Mouse (Mus musculus) kidney, embryonic 14.5 days (tissue): ENCODE measurements around the gene Ttyh2. TPM values are rescaled to one million over a fixed set of nuclear protein-coding genes. Genes with fewer than 3 reads are reported as not detected.

ENCODE experiments used
- ATAC-seq: fragments of 200-750 bp; cut with Nextera tagmentation; 2 replicates; pipeline ENCODE4 v1.8.0; 2017; ENCODE audit warnings: moderate number of reproducible peaks, mild to moderate bottlenecking, moderate TSS enrichment, moderate library complexity; ENCODE audit not compliant: low FRiP score, low TSS enrichment
- H3K27ac ChIP-seq: fragments of 300-500 bp; sonication (generic); 2 replicates; pipeline ENCODE4 v1.5.1; 2014; ENCODE audit warnings: low read depth, mild to moderate bottlenecking, low read length, moderate library complexity, mixed read lengths
- H3K27me3 ChIP-seq: fragments of 300-500 bp; sonication (generic); 2 replicates; pipeline ENCODE4 v1.6.1; 2014; ENCODE audit warnings: mild to moderate bottlenecking, low read length; ENCODE audit not compliant: control insufficient read depth, insufficient read depth
- H3K36me3 ChIP-seq: fragments of 300-500 bp; sonication (generic); 2 replicates; pipeline ENCODE4 v1.6.1; 2014; ENCODE audit warnings: low read length, mixed read lengths; ENCODE audit not compliant: control insufficient read depth, insufficient read depth
- H3K4me1 ChIP-seq: fragments of 300-500 bp; sonication (generic); 2 replicates; pipeline ENCODE4 v1.6.1; 2014; ENCODE audit warnings: low read length, mixed read lengths; ENCODE audit not compliant: control insufficient read depth, insufficient read depth
- H3K4me2 ChIP-seq: fragments of 300-500 bp; sonication (generic); replicated peaks from 2 replicates; pipeline ENCODE4 v1.6.1; 2014; ENCODE audit warnings: low read depth, mild to moderate bottlenecking, low read length
- H3K4me3 ChIP-seq: fragments of 300-500 bp; sonication (generic); 2 replicates; pipeline ENCODE4 v1.5.1; 2014; ENCODE audit warnings: mild to moderate bottlenecking, low read length
- H3K9ac ChIP-seq: fragments of 300-500 bp; sonication (generic); 2 replicates; pipeline ENCODE4 v1.6.1; 2014; ENCODE audit warnings: low read depth, mild to moderate bottlenecking, low read length, moderate library complexity
- H3K9me3 ChIP-seq: fragments of 300-500 bp; sonication (generic); 2 replicates; pipeline ENCODE4 v1.6.1; 2016; ENCODE audit warnings: low read length; ENCODE audit not compliant: control insufficient read depth
- whole genome bisulfite sequencing: fragments of 180-500 bp; shearing (Covaris S2); extraction: QIAGEN DNeasy Blood & Tissue Kit; methylation state at CpG from one replicate; pipeline ENCODE4 v1.1.7; 2014; 5-methylcytosine and 5-hydroxymethylcytosine counted together
- polyA plus RNA-seq: library from polyadenylated mRNA; unstranded; fragments of >200 nt; fragmentation: Nextera tagmentation; extraction: Ambion mirVana; gene quantifications from 2 replicates; pipeline ENCODE4 v1.2.1, GENCODE M21; 2014

Gene Ttyh2
- polyA plus RNA-seq, 1 experiment from 2014 or later, result 10.4 TPM

DNA sequence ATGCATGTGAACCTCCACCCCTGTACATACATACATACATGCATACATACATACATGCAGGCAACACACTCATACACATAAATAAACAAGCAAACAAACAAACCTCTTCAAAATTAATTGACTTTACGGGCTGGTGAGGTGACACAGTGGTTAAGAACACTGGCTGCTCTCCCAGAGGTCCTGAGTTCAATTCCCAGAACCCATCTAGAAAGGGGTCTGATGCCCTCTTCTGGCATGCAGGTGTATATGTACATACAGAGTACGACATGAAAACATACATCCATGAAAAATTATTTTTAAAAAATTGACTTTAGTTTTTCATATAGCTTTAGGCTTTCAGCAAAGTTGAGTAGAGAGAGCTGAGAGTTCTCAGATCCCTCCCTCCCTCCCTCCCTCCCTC lies 60.9 kb downstream of the Ttyh2 start:
- 79% methylated on average over 2 of the region's 2 CpGs for WGBS
- no peak for ATAC-seq
- Histone ChIP-seq H3K36me3 (no peaks in the 10 kb centered on the region), H3K4me1 (peaks cover 20% of the 10 kb centered on the region), H3K4me2 (no peak overlapping the region), H3K4me3 (no peak overlapping the region), H3K27ac (no peak overlapping the region), H3K9ac (no peak overlapping the region), H3K9me3 (no peaks in the 10 kb centered on the region), H3K27me3 (no peaks in the 10 kb centered on the region)

DNA sequence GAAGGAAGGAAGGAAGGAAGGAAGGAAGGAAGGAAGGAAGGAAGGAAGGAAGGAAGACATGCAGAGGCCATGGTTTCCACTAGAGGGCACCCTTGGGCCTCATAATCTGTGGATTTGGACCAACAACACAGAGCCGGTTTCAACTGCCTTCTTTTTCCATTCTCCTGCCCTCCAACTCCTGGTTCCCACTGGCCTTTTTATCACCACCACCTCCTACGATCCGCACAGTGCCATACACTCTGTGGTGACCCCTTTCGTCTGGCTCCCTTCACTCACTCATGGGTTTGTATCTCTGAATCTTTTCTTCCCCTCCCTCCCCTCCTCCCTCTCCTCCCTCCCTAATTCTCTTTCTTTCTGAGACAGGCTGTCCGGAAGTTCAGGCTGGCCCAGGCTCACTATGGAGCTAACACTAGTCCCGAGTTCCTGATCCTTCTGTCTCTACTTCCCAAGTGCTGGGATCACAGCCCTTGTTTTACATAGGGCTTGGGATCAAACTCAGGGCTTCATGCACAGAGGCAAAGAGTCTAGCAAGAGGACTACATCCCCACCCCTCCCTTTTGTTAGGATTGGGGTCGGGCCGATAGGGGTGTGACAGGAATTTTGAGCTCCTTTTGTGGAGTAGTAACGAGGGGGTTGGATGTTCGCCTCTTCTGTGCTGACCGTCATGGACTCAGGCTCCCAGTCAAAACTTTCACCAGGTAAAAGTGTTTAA lies 61.8 kb downstream of the Ttyh2 start:
- Histone ChIP-seq H3K4me3 (no peak overlapping the region), H3K36me3 (no peaks in the 10 kb centered on the region), H3K4me2 (no peak overlapping the region), H3K4me1 (peaks cover 20% of the 10 kb centered on the region), H3K27ac (no peak overlapping the region), H3K9me3 (no peaks in the 10 kb centered on the region), H3K9ac (no peak overlapping the region), H3K27me3 (no peaks in the 10 kb centered on the region)
- 0 out of 2 replicates have a peak, but pooled peaks have one; percentile 43 for ATAC-seq
- 37% methylated on average over 11 of the region's 11 CpGs for WGBS

DNA sequence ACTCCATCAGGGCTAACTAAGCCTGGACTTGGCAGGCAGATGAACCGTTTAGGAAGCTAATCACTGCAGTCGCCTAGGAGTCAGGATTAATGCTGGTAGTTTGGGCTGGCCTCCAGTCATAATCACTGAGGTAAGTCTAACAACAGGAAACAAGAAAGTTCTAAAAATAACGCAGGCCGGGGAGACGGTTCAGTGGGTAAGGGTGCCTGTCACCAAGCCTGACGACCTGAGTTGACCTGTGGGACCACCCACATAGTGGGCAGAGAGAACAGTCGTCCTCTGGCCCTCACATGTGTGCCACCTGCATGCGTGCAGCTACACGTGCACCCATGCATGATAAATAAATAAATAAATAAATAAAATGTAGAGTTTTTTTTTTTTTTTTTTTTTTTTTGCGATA lies 65.4 kb downstream of the Ttyh2 start:
- peak; percentile 4; the same call in 1 of the 2 replicates for ATAC-seq
- Histone ChIP-seq H3K36me3 (no peaks in the 10 kb centered on the region), H3K4me3 (no peak overlapping the region), H3K27ac (no peak overlapping the region), H3K9ac (no peak overlapping the region), H3K4me2 (no peak overlapping the region), H3K4me1 (peaks cover 20% of the 10 kb centered on the region), H3K9me3 (no peaks in the 10 kb centered on the region), H3K27me3 (no peaks in the 10 kb centered on the region)
- WGBS, result 18% methylated on average over 10 of the region's 10 CpGs

DNA sequence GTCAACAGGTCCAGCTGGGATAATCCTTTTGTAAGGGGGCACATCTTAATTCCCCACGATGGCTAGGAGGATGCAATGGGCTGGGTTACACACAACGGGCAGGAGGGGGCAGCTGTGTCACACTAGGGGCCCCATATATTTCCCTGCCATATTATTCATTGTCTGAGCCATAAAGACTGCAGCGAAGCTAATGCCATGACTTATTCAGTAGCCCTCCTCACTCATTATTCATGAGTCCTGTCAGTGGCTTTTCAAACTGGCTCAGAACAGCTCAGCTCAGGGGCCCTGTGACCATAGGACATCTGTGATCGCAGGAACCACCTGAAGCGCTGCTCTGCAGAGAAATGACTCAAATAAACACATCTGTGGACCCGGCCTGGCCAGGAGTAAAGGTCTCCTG lies 66.2 kb downstream of the Ttyh2 start:
- Histone ChIP-seq H3K9ac (no peak overlapping the region), H3K9me3 (no peaks in the 10 kb centered on the region), H3K36me3 (no peaks in the 10 kb centered on the region), H3K4me1 (peaks cover 20% of the 10 kb centered on the region), H3K27me3 (no peaks in the 10 kb centered on the region), H3K4me2 (no peak overlapping the region), H3K27ac (no peak overlapping the region), H3K4me3 (no peak overlapping the region)
- ATAC-seq, result no peak
- 31% methylated on average over 6 of the region's 6 CpGs for WGBS

DNA sequence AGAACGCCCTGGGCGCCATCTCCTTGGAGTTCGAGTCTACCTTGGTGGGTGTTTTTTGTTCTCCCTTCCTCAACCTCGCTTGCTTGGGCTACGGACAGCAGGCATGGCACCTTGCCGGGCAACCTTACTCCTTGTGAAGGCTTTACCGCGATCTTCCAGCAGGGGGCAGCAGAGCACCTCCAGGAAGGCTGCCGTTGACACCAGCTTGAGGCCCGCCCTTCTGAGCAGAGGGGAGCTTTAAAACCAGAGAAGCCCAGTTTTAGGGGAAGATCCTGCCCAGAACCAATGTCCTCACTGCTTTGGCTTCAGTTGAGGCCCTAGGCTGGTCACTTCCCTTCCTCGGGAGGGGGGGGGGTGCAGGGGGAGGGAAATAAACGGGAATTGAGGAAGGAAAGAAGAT lies 69.9 kb downstream of the Ttyh2 start:
- no peak overlapping the region; the same call in 1 of the 2 replicates for H3K4me2 ChIP-seq
- ATAC-seq, result peak; percentile 76
- no peaks in the 10 kb centered on the region for H3K36me3 ChIP-seq
- no peaks in the 10 kb centered on the region for H3K27me3 ChIP-seq
- no peak overlapping the region for H3K4me3 ChIP-seq
- H3K9me3 ChIP-seq, result no peaks in the 10 kb centered on the region
- H3K4me1 ChIP-seq, result peaks cover 9% of the 10 kb centered on the region; the same call in 1 of the 2 replicates
- H3K27ac ChIP-seq, result no peak overlapping the region
- 1% methylated on average over 12 of the region's 12 CpGs for WGBS
- H3K9ac ChIP-seq, result no peak overlapping the region

DNA sequence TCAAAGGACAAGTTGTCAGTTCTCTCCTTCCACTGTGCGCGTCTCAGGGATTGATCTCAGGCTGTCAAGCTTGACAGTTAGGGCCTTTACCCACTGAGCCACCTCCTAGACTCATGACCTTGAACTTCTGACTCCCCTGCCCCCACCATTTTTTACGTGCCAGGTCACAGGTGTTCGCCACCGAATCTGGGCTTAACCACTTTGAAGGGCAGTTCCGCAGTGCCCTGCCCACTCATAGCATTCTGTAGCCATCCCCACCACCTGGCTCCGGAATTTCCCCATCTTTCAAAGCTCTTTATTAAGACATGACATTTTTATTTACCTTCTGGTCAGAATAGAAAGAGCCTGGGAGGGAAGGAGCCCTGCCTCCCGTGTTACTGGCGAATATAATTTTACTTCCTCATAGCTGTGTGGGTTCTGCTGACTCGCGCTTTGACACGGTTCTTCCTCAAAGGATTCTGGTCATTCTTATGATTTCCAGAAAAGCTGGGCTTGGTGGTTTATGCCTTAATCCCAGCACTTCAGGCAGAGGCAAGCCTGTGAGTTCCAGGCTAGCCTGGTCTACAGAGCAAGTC lies 72.4 kb downstream of the Ttyh2 start:
- H3K27me3 ChIP-seq, result no peaks in the 10 kb centered on the region
- no peak overlapping the region for H3K4me2 ChIP-seq
- H3K36me3 ChIP-seq, result no peaks in the 10 kb centered on the region
- no peak overlapping the region for H3K27ac ChIP-seq
- H3K4me3 ChIP-seq, result no peak overlapping the region
- H3K9ac ChIP-seq, result no peak overlapping the region
- 56% methylated on average over 12 of the region's 12 CpGs for whole genome bisulfite sequencing
- H3K4me1 ChIP-seq, result no peaks in the 10 kb centered on the region
- no peak for ATAC-seq
- H3K9me3 ChIP-seq, result no peaks in the 10 kb centered on the region

DNA sequence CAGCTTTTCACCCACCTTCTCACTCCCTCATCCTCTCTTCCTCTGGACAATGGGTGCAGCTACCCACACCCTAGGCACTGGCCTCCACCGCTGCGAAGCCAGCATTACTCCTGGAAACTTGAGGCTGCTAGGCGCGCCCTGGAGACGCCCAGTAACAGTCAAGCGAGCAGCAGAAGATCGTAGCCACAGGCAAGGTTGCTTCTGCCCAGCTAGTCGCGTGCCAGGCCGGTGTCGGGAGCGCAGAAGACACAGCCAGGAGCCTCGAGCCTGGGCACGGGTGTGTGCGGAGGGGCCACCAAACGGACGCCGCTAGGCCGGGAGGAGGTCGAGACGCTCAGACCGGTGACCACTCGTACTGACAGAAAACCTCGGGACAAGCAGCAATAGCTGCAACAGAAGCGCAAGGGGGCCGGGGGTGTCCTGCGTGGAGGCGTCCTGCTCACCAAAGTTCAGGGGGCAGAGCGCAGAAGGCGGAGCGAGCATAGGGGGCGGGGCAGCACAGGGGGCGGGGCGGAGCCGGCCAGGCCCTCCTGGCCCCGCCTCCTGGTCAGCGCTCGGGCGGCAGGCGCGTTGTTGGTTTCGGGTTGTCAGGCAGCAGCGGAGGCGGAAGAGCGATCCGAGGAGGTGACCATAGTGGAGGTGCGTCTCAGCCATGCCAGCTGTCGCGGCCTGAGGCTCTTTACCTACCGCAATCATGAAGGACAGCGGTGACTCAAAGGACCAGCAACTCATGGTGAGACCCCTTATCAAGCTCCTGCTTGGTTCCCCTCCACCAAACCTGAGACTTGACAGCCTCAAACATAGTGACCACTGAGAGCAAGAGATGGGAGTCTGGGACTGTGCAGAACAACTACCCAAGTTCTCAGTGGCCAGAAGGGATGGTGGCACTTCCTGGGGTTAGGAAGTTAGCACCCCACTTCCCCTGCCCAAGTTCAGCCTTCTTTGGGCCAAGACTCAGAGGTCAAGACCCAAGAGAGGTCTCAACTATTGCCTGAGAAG lies 89.9 kb downstream of the Ttyh2 start, which contains the start of gene Kif19a:
Gene Kif19a, plus strand, starts transcription at position 569 of the 999 bp plus-strand sequence.
- peak; percentile 79 for ATAC-seq
- Histone ChIP-seq H3K27ac (no peak within 1 kb of the TSS), H3K4me2 (peak within 1 kb of the TSS; percentile 88), H3K36me3 (no peaks in the 10 kb centered on the region), H3K9me3 (no peaks in the 10 kb centered on the region), H3K4me3 (peak within 1 kb of the TSS; percentile 52), H3K4me1 (no peaks in the 10 kb centered on the region), H3K9ac (peak within 1 kb of the TSS; percentile 32), H3K27me3 (peaks cover 10% of the 10 kb centered on the region)
- WGBS, result 2% methylated on average over 50 of the region's 51 CpGs

DNA sequence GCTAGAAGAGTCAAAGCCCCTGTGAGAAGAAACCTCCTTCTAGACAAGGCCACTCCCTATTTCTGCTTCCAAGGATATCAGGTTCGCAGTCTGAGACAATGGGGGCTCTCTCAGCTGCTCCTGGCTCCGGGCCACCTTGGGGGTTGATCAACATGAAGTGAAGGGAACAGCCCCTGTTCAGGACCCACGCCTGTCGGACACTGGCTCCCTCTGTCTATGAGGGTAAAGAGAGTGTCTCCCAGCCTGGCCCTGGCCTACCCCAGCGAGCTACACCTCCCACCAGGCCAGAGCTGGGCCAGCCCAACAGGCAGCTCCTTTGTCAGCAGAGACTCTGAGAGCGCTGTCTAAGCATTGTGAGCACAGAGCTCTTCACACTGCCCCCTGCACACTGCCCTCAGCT lies 94.7 kb downstream of the Ttyh2 start:
- no peaks in the 10 kb centered on the region for H3K4me1 ChIP-seq
- no peak overlapping the region for H3K9ac ChIP-seq
- H3K27me3 ChIP-seq, result peaks cover 10% of the 10 kb centered on the region
- H3K4me2 ChIP-seq, result no peak overlapping the region
- H3K36me3 ChIP-seq, result no peaks in the 10 kb centered on the region
- no peak for ATAC-seq
- no peak overlapping the region for H3K27ac ChIP-seq
- no peaks in the 10 kb centered on the region for H3K9me3 ChIP-seq
- 64% methylated on average over 6 of the region's 6 CpGs for WGBS
- no peak overlapping the region for H3K4me3 ChIP-seq
